Mouse (Mus musculus): Measurements from ENCODE around the gene Ccdc106.

GRCm38 (mm10) chr7:4971068-4971467, 49.3 kb upstream of the Ccdc106 start, which contains the start of gene Sbk3:
- no peak for TF ChIP-seq MYOD1 (IDR thresholded peaks at IDR 0.05; ENCODE audit: control insufficient read depth, insufficient read length, low read depth)
- TF ChIP-seq CTCF (IDR thresholded peaks at IDR 0.05; ENCODE audit: control insufficient read depth, insufficient read depth, insufficient read length): no peak
- TF ChIP-seq CEBPB (IDR thresholded peaks at IDR 0.05; ENCODE audit: low read depth): no peak
